Mouse (Mus musculus) neural tube, embryonic 13.5 days (tissue): Measurements from ENCODE around the gene Lcp1. TPM values are rescaled to one million over a fixed set of nuclear protein-coding genes. Genes with fewer than 3 reads are reported as not detected.

Experiments used
- ATAC-seq: fragments of 200-750 bp; cut with Nextera tagmentation; 2 replicates; pipeline ENCODE4 v1.8.0; 2017; ENCODE audit warnings: low read depth, mild to moderate bottlenecking, moderate TSS enrichment, moderate library complexity
- H3K27ac ChIP-seq: fragments of 300-500 bp; sonication (generic); replicated peaks from 2 replicates; pipeline ENCODE4 v1.5.1; 2015; ENCODE audit warnings: moderate library complexity, mild to moderate bottlenecking, inconsistent platforms
- H3K27me3 ChIP-seq: fragments of 300-500 bp; sonication (generic); 2 replicates; pipeline ENCODE4 v1.6.1; 2015; ENCODE audit warnings: mild to moderate bottlenecking, inconsistent platforms
- H3K36me3 ChIP-seq: fragments of 300-500 bp; sonication (generic); 2 replicates; pipeline ENCODE4 v1.6.1; 2015; ENCODE audit warnings: mild to moderate bottlenecking, inconsistent platforms
- H3K4me1 ChIP-seq: fragments of 300-500 bp; sonication (generic); replicated peaks from 2 replicates; pipeline ENCODE4 v1.6.1; 2015; ENCODE audit warnings: inconsistent platforms
- H3K4me2 ChIP-seq: fragments of 300-500 bp; sonication (generic); 2 replicates; pipeline ENCODE4 v1.6.1; 2015; ENCODE audit warnings: inconsistent platforms, mild to moderate bottlenecking, moderate library complexity
- H3K4me3 ChIP-seq: fragments of 300-500 bp; sonication (generic); 2 replicates; pipeline ENCODE4 v1.5.1; 2015; ENCODE audit warnings: mild to moderate bottlenecking, inconsistent platforms
- H3K9ac ChIP-seq: fragments of 300-500 bp; sonication (generic); 2 replicates; pipeline ENCODE4 v1.6.1; 2015; ENCODE audit warnings: moderate library complexity, mild to moderate bottlenecking, inconsistent platforms
- H3K9me3 ChIP-seq: fragments of 300-500 bp; sonication (generic); 2 replicates; pipeline ENCODE4 v1.6.1; 2016; ENCODE audit warnings: inconsistent platforms
- WGBS: fragments of 180-500 bp; shearing (Covaris S2); methylation state at CpG from one replicate; pipeline ENCODE4 v1.1.7; 2015; 5-methylcytosine and 5-hydroxymethylcytosine counted together
- polyA plus RNA-seq: library from polyadenylated mRNA; unstranded; fragments of >200 nt; fragmentation: Nextera tagmentation; extraction: Ambion mirVana; gene quantifications from 2 replicates; pipeline ENCODE4 v1.2.1, GENCODE M21; 2015

Gene Lcp1
- polyA plus RNA-seq, 1 experiment from 2014 or later, result 18.8 TPM

GRCm38 (mm10) chr14:75178801-75179211 lies 47.9 kb downstream of the Lcp1 start:
- ATAC-seq, result no peak
- Histone ChIP-seq H3K27me3 (no peaks in the 10 kb centered on the region), H3K27ac (no peak overlapping the region), H3K4me1 (no peaks in the 10 kb centered on the region), H3K9ac (no peak overlapping the region), H3K36me3 (no peaks in the 10 kb centered on the region), H3K4me3 (no peak overlapping the region), H3K9me3 (no peaks in the 10 kb centered on the region), H3K4me2 (no peak overlapping the region)
- 84% methylated on average over 10 of the region's 10 CpGs for WGBS

GRCm38 (mm10) chr14:75179255-75179963 lies 48.5 kb downstream of the Lcp1 start:
- no peak for ATAC-seq
- no peak overlapping the region for H3K9ac ChIP-seq
- H3K27me3 ChIP-seq, result no peaks in the 10 kb centered on the region
- no peaks in the 10 kb centered on the region for H3K36me3 ChIP-seq
- no peak overlapping the region for H3K4me3 ChIP-seq
- H3K9me3 ChIP-seq, result no peaks in the 10 kb centered on the region
- no peaks in the 10 kb centered on the region for H3K4me1 ChIP-seq
- no peak overlapping the region for H3K4me2 ChIP-seq
- 89% methylated on average over 20 of the region's 20 CpGs for WGBS
- no peak overlapping the region for H3K27ac ChIP-seq

GRCm38 (mm10) chr14:75180551-75180978 lies 49.7 kb downstream of the Lcp1 start:
- Histone ChIP-seq H3K36me3 (no peaks in the 10 kb centered on the region), H3K4me3 (no peak overlapping the region), H3K9me3 (no peaks in the 10 kb centered on the region), H3K27me3 (no peaks in the 10 kb centered on the region), H3K9ac (no peak overlapping the region), H3K4me2 (no peak overlapping the region), H3K27ac (no peak overlapping the region), H3K4me1 (no peaks in the 10 kb centered on the region)
- ATAC-seq, result no peak
- WGBS, result 84% methylated on average over 8 of the region's 8 CpGs

GRCm38 (mm10) chr14:75181062-75181935 lies 50.4 kb downstream of the Lcp1 start:
- ATAC-seq, result no peak
- Histone ChIP-seq H3K4me1 (no peaks in the 10 kb centered on the region), H3K4me3 (no peak overlapping the region), H3K27me3 (no peaks in the 10 kb centered on the region), H3K9me3 (no peaks in the 10 kb centered on the region), H3K36me3 (no peaks in the 10 kb centered on the region), H3K27ac (no peak overlapping the region), H3K4me2 (no peak overlapping the region), H3K9ac (no peak overlapping the region)
- WGBS, result 87% methylated on average over 9 of the region's 9 CpGs

- no peaks in the 10 kb centered on the region for H3K9me3 ChIP-seq
- no peak for ATAC-seq
- no peak overlapping the region for H3K27ac ChIP-seq
- no peak overlapping the region for H3K4me2 ChIP-seq
- no peaks in the 10 kb centered on the region for H3K36me3 ChIP-seq
- H3K4me1 ChIP-seq, result no peaks in the 10 kb centered on the region
- no peak overlapping the region for H3K4me3 ChIP-seq
- WGBS, result 90% methylated on average over 4 of the region's 4 CpGs
- H3K27me3 ChIP-seq, result no peaks in the 10 kb centered on the region
- no peak overlapping the region for H3K9ac ChIP-seq
Observed at GRCm38 (mm10) chr14:75182378-75182777, 51.5 kb downstream of the Lcp1 start.

- H3K27me3 ChIP-seq, result no peaks in the 10 kb centered on the region
- no peak for ATAC-seq
- H3K27ac ChIP-seq, result no peak overlapping the region
- no peak overlapping the region for H3K4me2 ChIP-seq
- 86% methylated on average over 5 of the region's 5 CpGs for WGBS
- H3K4me3 ChIP-seq, result no peak overlapping the region
- H3K9me3 ChIP-seq, result no peaks in the 10 kb centered on the region
- no peaks in the 10 kb centered on the region for H3K4me1 ChIP-seq
- no peak overlapping the region for H3K9ac ChIP-seq
- H3K36me3 ChIP-seq, result no peaks in the 10 kb centered on the region
Observed at GRCm38 (mm10) chr14:75182831-75183230, 51.9 kb downstream of the Lcp1 start.

GRCm38 (mm10) chr14:75184069-75184790 lies 53.3 kb downstream of the Lcp1 start:
- WGBS, result 90% methylated on average over 4 of the region's 4 CpGs
- no peaks in the 10 kb centered on the region for H3K4me1 ChIP-seq
- no peak overlapping the region for H3K27ac ChIP-seq
- H3K27me3 ChIP-seq, result no peaks in the 10 kb centered on the region
- no peaks in the 10 kb centered on the region for H3K9me3 ChIP-seq
- ATAC-seq, result no peak
- no peak overlapping the region for H3K9ac ChIP-seq
- H3K36me3 ChIP-seq, result no peaks in the 10 kb centered on the region
- no peak overlapping the region for H3K4me2 ChIP-seq
- no peak overlapping the region for H3K4me3 ChIP-seq

GRCm38 (mm10) chr14:75185796-75186594 lies 55.1 kb downstream of the Lcp1 start:
- WGBS, result 82% methylated on average over 5 of the region's 5 CpGs
- Histone ChIP-seq H3K36me3 (no peaks in the 10 kb centered on the region), H3K9ac (no peak overlapping the region), H3K27ac (no peak overlapping the region), H3K4me1 (no peaks in the 10 kb centered on the region), H3K27me3 (no peaks in the 10 kb centered on the region), H3K4me2 (no peak overlapping the region), H3K4me3 (no peak overlapping the region), H3K9me3 (no peaks in the 10 kb centered on the region)
- no peak for ATAC-seq

GRCm38 (mm10) chr14:75186858-75187415 lies 56.0 kb downstream of the Lcp1 start:
- H3K27ac ChIP-seq, result no peak overlapping the region
- H3K27me3 ChIP-seq, result no peaks in the 10 kb centered on the region
- WGBS, result 93% methylated on average over 8 of the region's 8 CpGs
- no peaks in the 10 kb centered on the region for H3K36me3 ChIP-seq
- H3K4me1 ChIP-seq, result no peaks in the 10 kb centered on the region
- no peak for ATAC-seq
- H3K9ac ChIP-seq, result no peak overlapping the region
- no peak overlapping the region for H3K4me2 ChIP-seq
- H3K9me3 ChIP-seq, result no peaks in the 10 kb centered on the region
- no peak overlapping the region for H3K4me3 ChIP-seq

GRCm38 (mm10) chr14:75188521-75188920 lies 57.6 kb downstream of the Lcp1 start:
- H3K36me3 ChIP-seq, result no peaks in the 10 kb centered on the region
- no peak overlapping the region for H3K9ac ChIP-seq
- no peak overlapping the region for H3K27ac ChIP-seq
- ATAC-seq, result no peak
- no peak overlapping the region for H3K4me2 ChIP-seq
- H3K4me1 ChIP-seq, result no peaks in the 10 kb centered on the region
- no peak overlapping the region for H3K4me3 ChIP-seq
- 69% methylated on average over 6 of the region's 6 CpGs for WGBS
- no peaks in the 10 kb centered on the region for H3K9me3 ChIP-seq
- no peaks in the 10 kb centered on the region for H3K27me3 ChIP-seq

GRCm38 (mm10) chr14:75189031-75189430 lies 58.1 kb downstream of the Lcp1 start:
- ATAC-seq, result no peak
- H3K4me3 ChIP-seq, result no peak overlapping the region
- H3K27ac ChIP-seq, result no peak overlapping the region
- WGBS, result 93% methylated on average over 4 of the region's 4 CpGs
- no peaks in the 10 kb centered on the region for H3K36me3 ChIP-seq
- H3K9me3 ChIP-seq, result no peaks in the 10 kb centered on the region
- H3K4me1 ChIP-seq, result no peaks in the 10 kb centered on the region
- no peaks in the 10 kb centered on the region for H3K27me3 ChIP-seq
- no peak overlapping the region for H3K4me2 ChIP-seq
- no peak overlapping the region for H3K9ac ChIP-seq
